In genomic region chr17:29046863-29047262, GRCm38 (mm10) we compare ENCODE assay signal across 17 mouse cellular contexts. TPM values are rescaled to one million over a fixed set of nuclear protein-coding genes. Genes with fewer than 3 reads are reported as not detected.
A peak's percentile ranks its signal among the peaks of the same experiment; 100 is the strongest.
DNase-seq lines count a peak whose midpoint lies in the region; ATAC-seq and TF ChIP-seq lines count a peak whose summit lies in the region.
"Had no signal": no experiment of that assay in that cellular context is flagged by ENCODE, and none has a peak within 500 bp of the region (broad histone marks: within the 10 kb centered on the region; RNA-seq: fewer than 3 reads in every experiment).

No protein-coding gene starts in this region.

- in situ Hi-C loops in CH12.LX (cut with MboI; ENCODE audit: low pct_ligation_motif_present, low pct_unique_long_range_greater_than_20kb, low sequenced_read_pairs), result loop anchor here (5.0 kb wide), 3 partner anchors 45 to 200 kb away; partner anchors contain the start of gene Cdkn1a
- in situ Hi-C loops in ES-E14 (cut with MboI; ENCODE audit: low sequenced_read_pairs in 2 of 2, unreplicated experiment in 2 of 2), result loop anchor here (5.0 to 10.0 kb wide), 3 partner anchors 45 to 198 kb away; partner anchors contain the start of gene Cdkn1a (in 2 of the 2)

- dilution Hi-C loops in CH12.LX (cut with MboI; ENCODE audit: extremely low pct_ligation_motif_present, extremely low pct_unique_long_range_greater_than_20kb, low sequenced_read_pairs), result no loop called here

- peak in 1 of 2 experiments; percentile 8; a peak in 1 of 4 replicates for TF ChIP-seq CTCF in CH12.LX (conservative IDR thresholded peaks at IDR 0.05 in 1 of 2, IDR thresholded peaks at IDR 0.05 in 1 of 2; ENCODE audit: low read depth in 2 of 2, low read length in 2 of 2)
- TF ChIP-seq CTCF in small intestine, adult 2 months (IDR thresholded peaks at IDR 0.05; ENCODE audit: extremely low read depth, insufficient read length, insufficient replicate concordance, low read depth, low read length), result no peak

- no peak for TF ChIP-seq POLR2A in CH12.LX (IDR thresholded peaks at IDR 0.05; ENCODE audit: low read depth, low read length)
- no peak for TF ChIP-seq POLR2A in small intestine, adult 2 months (IDR thresholded peaks at IDR 0.05; ENCODE audit: low read depth, low read length)

- peaks cover 45% of the 10 kb centered on the region for H3K36me3 ChIP-seq in kidney, embryonic 16.5 days (ENCODE audit: insufficient read depth, low read length)
- H3K36me3 ChIP-seq in CH12.LX (replicated peaks in 1 of 2; ENCODE audit: control insufficient read depth in 1 of 2, insufficient read depth in 1 of 2, low read length in 1 of 2) (peaks cover 52 to 85% of the 10 kb centered on the region in 2 experiments), ES-E14 (ENCODE audit: control insufficient read depth, insufficient read depth, low read length, poor library complexity, severe bottlenecking) (peaks cover 22% of the 10 kb centered on the region)
- H3K36me3 ChIP-seq in small intestine, adult 2 months (ENCODE audit: control insufficient read depth, insufficient read depth, low read length), result peaks cover 21% of the 10 kb centered on the region

- no peak for ATAC-seq in kidney, embryonic 16.5 days (ENCODE audit: low FRiP score, low TSS enrichment)
- ATAC-seq in cerebellum, adult (ENCODE audit: insufficient number of reproducible peaks, low FRiP score, low TSS enrichment), result no peak
- ATAC-seq: midbrain, embryonic 16.5 days had no signal

- no peak for DNase-seq in kidney, postnatal 14 days
- DNase-seq in CH12.LX (ENCODE audit: extremely low read depth) (no peak), ES-E14 (ENCODE audit: low read depth, low spot score) (no peak)
- DNase-seq in urinary bladder, postnatal 4 days (ENCODE audit: low spot score in 2 of 2), result no peak
- DNase-seq: gastrocnemius, postnatal 36 days; kidney, postnatal 10 days; right cerebral cortex, postnatal 14 days; spleen, adult 18-20 months had no signal

- no peak overlapping the region for H3K4me2 ChIP-seq in kidney, embryonic 16.5 days (replicated peaks; ENCODE audit: low read depth, low read length)
- no peak overlapping the region for H3K4me2 ChIP-seq in CH12.LX (ENCODE audit: insufficient read depth, low read depth, poor library complexity, severe bottlenecking)
- H3K4me2 ChIP-seq: embryonic facial prominence, embryonic 12.5 days; forebrain, embryonic 12.5 days; heart, embryonic 15.5 days; hindbrain, embryonic 15.5 days had no signal

- TF ChIP-seq EP300 in CH12.LX (IDR thresholded peaks at IDR 0.05; ENCODE audit: low read length), result no peak

- H3K9me3 ChIP-seq in kidney, embryonic 16.5 days (ENCODE audit: low read length), result no peaks in the 10 kb centered on the region
- H3K9me3 ChIP-seq in CH12.LX (replicated peaks; ENCODE audit: low read length) (no peaks in the 10 kb centered on the region), ES-E14 (ENCODE audit: control insufficient read depth, insufficient read depth, low read depth, low read length) (no peaks in the 10 kb centered on the region)
- H3K9me3 ChIP-seq: embryonic facial prominence, embryonic 12.5 days; forebrain, embryonic 12.5 days; heart, embryonic 15.5 days; hindbrain, embryonic 15.5 days had no signal

- peak overlapping the region; percentile 8; the same call in 1 of the 2 replicates for H3K27ac ChIP-seq in kidney, embryonic 16.5 days (ENCODE audit: low read length)
- H3K27ac ChIP-seq in CH12.LX (ENCODE audit: insufficient read depth, low read depth) (no peak overlapping the region), ES-E14 (ENCODE audit: insufficient read depth, low read depth, low read length, poor library complexity, severe bottlenecking) (no peak overlapping the region)
- 0 out of 2 replicates have a peak overlapping the region, but pooled peaks have one; percentile 13 for H3K27ac ChIP-seq in small intestine, adult 2 months (ENCODE audit: insufficient read depth, low read depth, low read length)
- H3K27ac ChIP-seq: embryonic facial prominence, embryonic 12.5 days; hindbrain, embryonic 15.5 days; macrophage had no signal

- WGBS in kidney, embryonic 16.5 days, result 82% methylated on average over 3 of the region's 3 CpGs
- 70% methylated on average over 3 of the region's 3 CpGs for WGBS in small intestine, adult 2 months

- peaks cover 10% of the 10 kb centered on the region for H3K4me1 ChIP-seq in kidney, embryonic 16.5 days (ENCODE audit: insufficient read depth, low read length)
- H3K4me1 ChIP-seq in CH12.LX (ENCODE audit: control insufficient read depth in 1 of 2, insufficient read depth in 2 of 2) (peaks cover 0 to 9% of the 10 kb centered on the region in 2 experiments; a peak in 2 of 4 replicates), ES-E14 (ENCODE audit: control insufficient read depth in 2 of 2, insufficient read depth in 2 of 2, low read length in 2 of 2, poor library complexity in 1 of 2) (peaks cover 0 to 8% of the 10 kb centered on the region in 2 experiments; a peak in 2 of 4 replicates)
- H3K4me1 ChIP-seq in small intestine, adult 2 months (ENCODE audit: control insufficient read depth, insufficient read depth, insufficient read length, low read length), result peaks cover 17% of the 10 kb centered on the region

- no peak overlapping the region for H3K9ac ChIP-seq in kidney, embryonic 16.5 days (replicated peaks; ENCODE audit: low read length)
- no peak overlapping the region for H3K9ac ChIP-seq in CH12.LX (ENCODE audit: insufficient read depth, low read depth)
- no peak overlapping the region for H3K9ac ChIP-seq in ES-E14 (ENCODE audit: insufficient read depth, low read depth, low read length, poor library complexity, severe bottlenecking)
- H3K9ac ChIP-seq: embryonic facial prominence, embryonic 12.5 days; forebrain, embryonic 12.5 days; hindbrain, embryonic 15.5 days had no signal

- H3K79me2 ChIP-seq in CH12.LX (replicated peaks; ENCODE audit: control insufficient read depth, extremely low read depth, insufficient read depth, poor library complexity, severe bottlenecking), result peaks cover 8% of the 10 kb centered on the region; the same call in 1 of the 2 replicates

- no peak overlapping the region for H3K4me3 ChIP-seq in kidney, embryonic 16.5 days (ENCODE audit: low read length)
- no peak overlapping the region for H3K4me3 ChIP-seq in CH12.LX (replicated peaks in 1 of 3; ENCODE audit: low read depth in 2 of 3, low read length in 2 of 3, poor library complexity in 1 of 3)
- no peak overlapping the region for H3K4me3 ChIP-seq in ES-E14 (ENCODE audit: insufficient read depth in 1 of 2, low read depth in 1 of 2, low read length in 2 of 2, poor library complexity in 1 of 2, severe bottlenecking in 1 of 2)
- no peak overlapping the region for H3K4me3 ChIP-seq in small intestine, adult 2 months (ENCODE audit: low read depth, low read length)
- H3K4me3 ChIP-seq: embryonic facial prominence, embryonic 12.5 days; forebrain, embryonic 12.5 days; heart, embryonic 15.5 days; hindbrain, embryonic 15.5 days had no signal

- TF ChIP-seq RAD21 in CH12.LX (IDR thresholded peaks at IDR 0.05; ENCODE audit: low read depth, low read length), result no peak; the same call in 1 of the 2 replicates

- no peaks in the 10 kb centered on the region for H3K27me3 ChIP-seq in kidney, embryonic 16.5 days (ENCODE audit: insufficient read depth, low read length)
- no peaks in the 10 kb centered on the region for H3K27me3 ChIP-seq in CH12.LX (replicated peaks)
- H3K27me3 ChIP-seq in small intestine, adult 2 months (ENCODE audit: control insufficient read depth, insufficient read depth, low read length), result no peaks in the 10 kb centered on the region
- H3K27me3 ChIP-seq: embryonic facial prominence, embryonic 12.5 days; forebrain, embryonic 12.5 days; heart, embryonic 15.5 days; hindbrain, embryonic 15.5 days had no signal

TF ChIP-seq in CH12.LX, 34 proteins besides CTCF, POLR2A, EP300 and RAD21 (continues in another document):
- TF ChIP-seq TCF12 (IDR thresholded peaks at IDR 0.05; ENCODE audit: low read depth, low read length) (no peak), SMC3 (IDR thresholded peaks at IDR 0.05; ENCODE audit: low read depth, low read length) (no peak; the same call in 1 of the 2 replicates), RCOR1 (conservative IDR thresholded peaks at IDR 0.05; ENCODE audit: low read depth, low read length) (no peak), TBP (conservative IDR thresholded peaks at IDR 0.05; ENCODE audit: low read depth, low read length) (no peak), ZMIZ1 (IDR thresholded peaks at IDR 0.05; ENCODE audit: low read depth, low read length) (no peak), MXI1 (IDR thresholded peaks at IDR 0.05; ENCODE audit: low read depth, low read length) (no peak), USF1 (IDR thresholded peaks at IDR 0.05; ENCODE audit: low read depth, low read length) (no peak)

TF ChIP-seq in ES-E14, 5 proteins besides CTCF, POLR2A, EP300 and RAD21:
- TF ChIP-seq CHD2 (IDR thresholded peaks at IDR 0.05; ENCODE audit: low read depth, low read length) (no peak), ZNF384 (IDR thresholded peaks at IDR 0.05; ENCODE audit: low read depth, low read length) (peak; percentile 95)

RNA-seq across cellular contexts. Expression of gene Srsf3, which starts 14.4 kb away (rescaled TPM):
- polyA plus RNA-seq in kidney, embryonic 16.5 days (2015; fragmentation: Nextera tagmentation; extraction: Ambion mirVana), result 597 and 625 TPM in 2 replicates
- total RNA-seq in CH12.LX (2012; rRNA removed) (171 and 266 TPM in 2 replicates), CH12.LX (2014; rRNA removed) (380 and 479 TPM in 2 replicates), ES-E14 (2012; rRNA removed) (317 and 391 TPM in 2 replicates)
- polyA plus RNA-seq in CH12.LX (2012; ENCODE audit: insufficient read length, low read depth), result 687 and 712 TPM in 2 replicates
- polyA plus RNA-seq in small intestine, adult 2 months (2012; rRNA removed), result 35.9 and 69.4 TPM in 2 replicates

RNA-seq across cellular contexts. Expression of gene Stk38, which starts 39.1 kb away (rescaled TPM):
- polyA plus RNA-seq in kidney, embryonic 16.5 days (2015; fragmentation: Nextera tagmentation; extraction: Ambion mirVana), result 106 and 121 TPM in 2 replicates
- total RNA-seq in CH12.LX (2012; rRNA removed) (25.9 and 29.0 TPM in 2 replicates), CH12.LX (2014; rRNA removed) (56.0 and 56.4 TPM in 2 replicates), ES-E14 (2012; rRNA removed) (78.0 and 85.7 TPM in 2 replicates)
- polyA plus RNA-seq in CH12.LX (2012; ENCODE audit: insufficient read length, low read depth), result 50.9 and 56.0 TPM in 2 replicates
- polyA plus RNA-seq in small intestine, adult 2 months (2012; rRNA removed), result 35.5 and 105 TPM in 2 replicates

RNA-seq across cellular contexts. Expression of gene Cdkn1a, which starts 43.9 kb away (rescaled TPM):
- polyA plus RNA-seq in kidney, embryonic 16.5 days (2015; fragmentation: Nextera tagmentation; extraction: Ambion mirVana), result 74.1 and 81.3 TPM in 2 replicates
- 25.3 and 37.5 TPM in 2 replicates for total RNA-seq in CH12.LX (2012; rRNA removed)
- total RNA-seq in CH12.LX (2014; rRNA removed), result 9.1 and 10.6 TPM in 2 replicates
- polyA plus RNA-seq in CH12.LX (2012; ENCODE audit: insufficient read length, low read depth), result 55.0 and 59.1 TPM in 2 replicates
- total RNA-seq in ES-E14 (2012; rRNA removed), result 17.8 and 32.3 TPM in 2 replicates
- polyA plus RNA-seq in small intestine, adult 2 months (2012; rRNA removed), result 85.1 and 293 TPM in 2 replicates

Comparison
In these comparisons a context has a peak if more than half of its experiments do, and no peak if none do; other contexts are left out.
1. H3K27ac ChIP-seq: peak in kidney, embryonic 16.5 days (single experiment) and small intestine, adult 2 months (single experiment); none in CH12.LX (single experiment) and ES-E14 (single experiment).